In genomic region chr11:77348985-77349384, GRCm38 (mm10) we compare ENCODE assay signal across 8 mouse cellular contexts.
DNase-seq lines count a peak whose midpoint lies in the region; ATAC-seq and TF ChIP-seq lines count a peak whose summit lies in the region.

No protein-coding gene starts in this region.

- H3K4me1 ChIP-seq in testis, adult 2 months (ENCODE audit: control insufficient read depth, insufficient read depth, low read length) = peaks cover 3% of the 10 kb centered on the region
- H3K4me1 ChIP-seq in embryonic fibroblast, embryonic 13.5 days (ENCODE audit: control insufficient read depth, insufficient read depth, low read length) = 0 out of 2 replicates have a peak, but pooled peaks cover 2% of the 10 kb centered on the region
- peaks cover 9% of the 10 kb centered on the region; the same call in 1 of the 2 replicates for H3K4me1 ChIP-seq in limb, embryonic 13.5 days
- H3K4me1 ChIP-seq in neural tube, embryonic 12.5 days = no peaks in the 10 kb centered on the region

- no peaks in the 10 kb centered on the region for H3K36me3 ChIP-seq in testis, adult 2 months (ENCODE audit: control insufficient read depth, insufficient read depth, low read length)
- no peaks in the 10 kb centered on the region for H3K36me3 ChIP-seq in limb, embryonic 13.5 days
- no peaks in the 10 kb centered on the region for H3K36me3 ChIP-seq in neural tube, embryonic 12.5 days

- ATAC-seq in limb, embryonic 13.5 days (ENCODE audit: low FRiP score, low read depth) = no peak
- no peak for ATAC-seq in neural tube, embryonic 12.5 days (ENCODE audit: low FRiP score, low read depth)

- H3K9me3 ChIP-seq in limb, embryonic 13.5 days = no peaks in the 10 kb centered on the region
- H3K9me3 ChIP-seq in neural tube, embryonic 12.5 days = no peaks in the 10 kb centered on the region

- 17% methylated on average over 6 of the region's 6 CpGs for WGBS in limb, embryonic 13.5 days
- 29% methylated on average over 6 of the region's 6 CpGs for WGBS in neural tube, embryonic 12.5 days

- no peak overlapping the region for H3K9ac ChIP-seq in limb, embryonic 13.5 days
- H3K9ac ChIP-seq in neural tube, embryonic 12.5 days = no peak overlapping the region

- peak overlapping the region; percentile 84 for H3K4me2 ChIP-seq in limb, embryonic 13.5 days (replicated peaks)
- peak overlapping the region; percentile 86 for H3K4me2 ChIP-seq in neural tube, embryonic 12.5 days (replicated peaks)

- H3K27ac ChIP-seq in testis, adult 2 months (ENCODE audit: control insufficient read depth, insufficient read depth, low read depth, low read length) = no peak overlapping the region
- H3K27ac ChIP-seq in embryonic fibroblast, embryonic 13.5 days (ENCODE audit: insufficient read depth, low read length) = no peak overlapping the region
- H3K27ac ChIP-seq in limb, embryonic 13.5 days = no peak overlapping the region
- no peak overlapping the region for H3K27ac ChIP-seq in neural tube, embryonic 12.5 days

- H3K27me3 ChIP-seq in testis, adult 2 months (ENCODE audit: control insufficient read depth, insufficient read depth, low read length) = no peaks in the 10 kb centered on the region
- H3K27me3 ChIP-seq in limb, embryonic 13.5 days = no peaks in the 10 kb centered on the region
- no peaks in the 10 kb centered on the region; the same call in 1 of the 2 replicates for H3K27me3 ChIP-seq in neural tube, embryonic 12.5 days (replicated peaks)

- no peak for TF ChIP-seq CTCF in testis, adult 2 months (IDR thresholded peaks at IDR 0.05; ENCODE audit: control insufficient read depth, insufficient read depth, insufficient replicate concordance, low read depth, low read length)
- no peak for TF ChIP-seq CTCF in embryonic fibroblast, embryonic 13.5 days (IDR thresholded peaks at IDR 0.05; ENCODE audit: borderline replicate concordance, insufficient read depth, low read length)

- TF ChIP-seq POLR2A in testis, adult 2 months (IDR thresholded peaks at IDR 0.05; ENCODE audit: control insufficient read depth, low read depth, low read length) = no peak
- TF ChIP-seq POLR2A in embryonic fibroblast, embryonic 13.5 days (IDR thresholded peaks at IDR 0.05; ENCODE audit: low read depth, low read length) = no peak

- no peak for DNase-seq in testis, postnatal 10 days (ENCODE audit: low spot score)
- no peak for DNase-seq in embryo, embryonic 9.5 days (ENCODE audit: extremely low spot score)
- DNase-seq in adrenal gland, adult 2 months = no peak
- DNase-seq in frontal cortex, postnatal 36 days (ENCODE audit: low spot score in 2 of 2) = no peak

- H3K4me3 ChIP-seq in testis, adult 2 months (ENCODE audit: control insufficient read depth, low read depth, low read length) = peak overlapping the region; percentile 83; the same call in 1 of the 2 replicates
- peak overlapping the region; percentile 62 for H3K4me3 ChIP-seq in embryonic fibroblast, embryonic 13.5 days (ENCODE audit: insufficient read depth, low read length)
- peak overlapping the region; percentile 63 for H3K4me3 ChIP-seq in limb, embryonic 13.5 days
- no peak overlapping the region; the same call in 1 of the 2 replicates for H3K4me3 ChIP-seq in neural tube, embryonic 12.5 days
